Mouse (Mus musculus) testis, postnatal 14 days (tissue): ENCODE results near the gene Arhgef26.

Experiments used
- DNase-seq: peaks from one replicate; pipeline ENCODE4 v3.0.0; 2021; ENCODE audit warnings: low spot score

Gene Arhgef26

DNA sequence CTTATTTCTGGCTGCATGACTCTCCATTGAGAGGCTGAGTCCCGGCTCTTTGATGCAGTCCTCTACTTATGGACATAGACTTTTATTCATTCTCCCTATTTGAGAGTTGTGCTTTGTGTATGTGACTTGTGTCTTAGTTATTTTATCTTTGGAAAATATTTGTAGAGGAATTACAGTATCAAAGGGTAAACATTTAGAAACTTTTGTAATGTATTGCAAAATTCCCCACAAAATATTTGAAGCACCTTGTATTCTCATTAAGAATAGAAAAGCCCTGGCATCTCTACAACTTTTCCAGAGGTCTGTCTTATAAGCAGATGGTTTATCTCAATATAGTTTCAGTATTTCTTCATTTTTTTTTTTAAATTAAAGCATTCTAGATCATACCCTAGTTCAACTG is 44.7 kb downstream of the Arhgef26 start:
- no peak for DNase-seq

DNA sequence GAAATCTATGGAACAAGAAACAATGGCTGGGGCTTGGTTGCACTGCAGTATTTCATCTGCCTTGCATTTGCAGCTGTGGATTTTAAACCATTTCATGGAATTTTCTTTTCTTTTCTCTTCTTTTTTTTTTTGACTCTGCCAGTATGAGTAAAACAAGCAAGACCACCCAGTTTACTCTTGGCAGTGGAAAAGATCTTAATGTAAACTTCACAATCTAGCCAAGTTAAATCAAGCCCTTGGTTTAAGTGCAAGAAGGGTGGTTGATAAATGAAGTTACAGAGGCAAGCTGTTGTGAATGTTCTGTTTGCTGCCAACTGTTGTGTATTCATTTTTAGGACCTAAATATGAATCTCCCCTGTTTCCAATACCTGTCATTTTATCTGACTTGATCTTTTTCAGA is 54.5 kb downstream of the Arhgef26 start:
- DNase-seq, result no peak

DNA sequence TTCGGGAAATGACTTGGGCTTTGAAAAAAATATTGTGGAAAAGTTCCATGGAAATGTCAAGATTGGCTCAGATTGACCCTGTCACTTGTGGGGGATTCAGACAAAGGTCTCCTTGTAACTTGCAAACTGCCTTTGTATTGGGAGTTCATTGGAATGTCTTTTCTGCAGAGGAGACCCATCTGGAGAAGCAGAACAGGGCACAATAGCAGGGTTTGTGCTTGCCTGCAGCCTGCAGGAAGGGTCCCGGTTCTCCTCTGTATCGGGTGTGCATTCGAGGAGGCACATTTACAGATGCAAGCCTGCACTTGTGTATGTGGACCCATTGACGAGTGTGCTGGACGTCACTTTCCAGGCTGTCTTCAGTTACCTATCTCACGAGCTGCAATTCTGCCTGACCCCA is 56.1 kb downstream of the Arhgef26 start:
- no peak for DNase-seq

GRCm38 (mm10) chr3:62395368-62395767 is 57.2 kb downstream of the Arhgef26 start:
- DNase-seq, result no peak

DNA sequence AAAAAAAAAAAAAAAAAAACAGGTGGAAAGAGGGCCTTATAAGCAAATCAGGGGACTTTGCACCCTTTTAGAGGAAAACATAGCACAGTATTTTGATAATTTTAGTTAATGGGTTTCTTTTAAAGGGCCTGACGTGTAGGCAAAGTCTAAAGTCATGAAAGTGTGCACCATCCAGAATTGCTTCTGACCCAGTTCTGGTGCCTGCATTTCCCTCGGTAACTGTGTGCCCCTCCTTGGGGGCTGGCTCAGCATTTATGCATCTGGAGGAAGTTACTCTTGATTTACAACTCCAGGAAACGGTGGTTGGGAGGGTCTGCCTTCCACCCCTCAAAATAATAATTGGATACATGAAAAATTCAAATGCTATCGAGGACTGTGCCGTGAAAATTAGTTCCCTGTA is 58.0 kb downstream of the Arhgef26 start:
- no peak for DNase-seq

DNA sequence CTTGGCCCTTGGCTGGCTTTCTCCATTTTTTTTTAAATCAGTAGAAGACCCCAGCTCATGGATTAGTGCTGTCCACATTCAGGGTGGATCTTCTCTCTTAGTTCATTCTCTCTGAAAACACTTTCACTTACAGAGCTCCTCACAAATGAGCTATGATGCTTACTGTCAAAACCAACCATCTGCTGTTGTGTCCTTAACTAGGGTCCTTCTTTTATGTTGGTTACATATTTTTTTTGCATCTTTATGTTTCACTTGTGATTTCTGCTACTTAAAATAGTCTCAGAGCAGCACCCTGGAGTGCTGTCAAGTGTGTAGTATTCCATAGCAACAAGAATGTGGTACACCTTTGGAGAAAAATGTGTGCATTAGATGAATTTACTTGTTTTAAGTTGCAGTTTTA is 60.0 kb downstream of the Arhgef26 start:
- DNase-seq, result no peak

DNA sequence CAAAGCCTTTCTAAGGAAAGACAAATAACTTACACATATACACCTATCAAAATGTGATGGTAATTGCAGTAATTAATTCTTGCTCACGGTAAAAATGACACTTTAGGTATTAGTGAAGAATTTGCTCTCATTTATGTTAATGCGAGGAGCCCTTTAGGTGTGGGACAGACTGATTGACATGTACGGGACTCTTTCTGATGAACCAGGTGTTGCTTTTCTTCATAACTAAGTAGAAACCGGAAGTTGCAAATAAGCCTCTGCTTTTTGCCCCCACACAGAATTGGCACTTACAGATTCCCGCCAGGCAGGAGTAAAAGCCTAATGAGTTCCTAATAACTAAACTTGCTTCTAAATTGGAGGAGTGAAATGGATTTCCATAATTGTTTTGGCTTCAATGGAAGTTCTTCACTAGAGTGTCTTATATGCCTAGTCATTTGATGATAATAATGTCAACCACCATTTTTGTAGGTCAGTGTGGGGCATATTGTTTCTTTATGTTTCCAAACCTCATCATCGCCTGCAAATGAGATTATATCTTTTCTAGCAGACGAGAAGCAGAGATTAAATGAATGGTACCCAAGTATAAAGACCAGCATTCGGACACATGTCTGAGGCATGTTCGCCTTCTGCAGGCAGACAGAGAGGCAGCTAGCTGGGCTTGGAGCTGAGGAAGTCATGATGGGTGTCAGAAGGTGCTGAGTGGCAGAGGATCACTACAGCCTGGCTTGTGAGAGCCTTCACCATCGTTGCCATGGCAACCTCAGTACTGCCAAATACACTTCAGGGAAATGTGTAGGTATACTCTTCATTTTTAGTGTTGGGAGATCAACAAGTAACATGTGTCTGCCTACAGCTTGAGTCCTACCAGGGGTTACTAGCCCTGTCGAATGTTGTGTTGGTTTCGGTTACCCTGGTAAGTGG is 61.9 kb downstream of the Arhgef26 start:
- DNase-seq, result no peak

DNA sequence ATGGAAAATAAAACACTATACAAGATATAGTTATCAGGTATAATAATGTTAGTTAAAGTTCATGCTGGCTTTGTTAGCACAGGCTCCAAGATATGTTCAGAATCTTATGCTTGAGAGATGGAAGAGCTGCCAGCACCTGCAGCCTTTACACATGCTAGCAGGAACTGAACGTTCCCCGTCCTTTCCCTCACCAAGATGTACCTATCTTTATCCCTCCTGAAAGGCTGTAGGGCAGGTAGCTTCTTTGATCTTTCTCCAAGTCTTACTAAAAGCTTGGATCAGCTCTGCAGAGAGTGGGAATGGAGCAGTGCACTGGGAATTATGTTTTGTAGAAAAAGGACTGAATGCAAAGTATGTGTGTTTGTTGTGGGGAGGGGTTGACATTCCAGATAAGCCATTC is 64.3 kb downstream of the Arhgef26 start:
- DNase-seq, result no peak

- no peak for DNase-seq
These were observed 66.5 kb downstream of the Arhgef26 start for GRCm38 (mm10) chr3:62404477-62405246.

DNA sequence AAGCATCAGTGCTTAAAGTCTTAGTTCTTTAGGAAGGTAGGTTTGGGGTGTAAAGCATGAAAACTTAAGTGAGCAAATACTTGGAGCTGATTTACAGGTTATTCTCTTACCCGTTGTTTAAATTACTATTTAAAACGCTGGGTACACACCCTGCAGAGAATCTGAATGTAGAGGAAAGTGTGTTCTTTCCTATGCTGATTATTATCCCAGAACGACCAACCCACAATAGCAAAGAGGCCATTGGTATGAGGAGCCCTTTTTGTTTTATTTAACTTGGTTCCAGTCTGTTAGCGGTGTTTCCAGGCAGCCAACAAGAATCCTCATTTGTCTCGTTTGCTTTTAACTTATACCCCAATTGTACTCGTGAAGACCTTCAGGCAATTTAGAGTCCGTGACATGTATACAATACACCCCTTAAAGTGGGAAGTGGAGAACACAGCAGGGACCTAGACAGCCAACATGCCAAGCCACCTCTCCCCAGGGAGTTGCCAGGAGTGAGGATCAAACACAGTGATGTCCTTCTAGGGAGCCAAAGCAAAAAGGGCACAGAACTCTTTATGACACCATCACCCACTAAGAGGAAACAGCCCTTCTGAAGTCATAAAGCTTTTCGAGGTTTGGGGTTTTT is 71.5 kb downstream of the Arhgef26 start:
- no peak for DNase-seq

- DNase-seq, result no peak
These were observed 72.3 kb downstream of the Arhgef26 start for GRCm38 (mm10) chr3:62410491-62410890.

DNA sequence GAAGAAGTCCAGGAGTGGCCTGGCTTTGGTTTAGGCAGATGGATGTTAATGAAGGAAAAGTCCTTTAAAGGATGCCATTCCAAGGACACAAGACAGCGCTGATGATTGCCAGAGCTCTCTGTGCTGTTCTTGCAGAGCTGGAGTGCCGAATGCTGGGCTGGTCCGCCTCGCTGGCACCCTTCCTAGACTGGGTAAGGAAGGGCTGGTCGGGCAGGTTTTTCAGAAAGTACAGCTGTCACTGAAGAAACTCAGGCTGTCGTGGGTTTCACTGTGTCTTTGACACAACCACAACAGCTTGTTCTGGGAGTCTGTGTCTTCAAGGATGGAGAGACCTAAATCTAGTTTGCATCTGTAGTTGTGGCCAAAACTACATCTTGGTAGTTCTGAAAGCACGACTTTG is 74.6 kb downstream of the Arhgef26 start:
- peak; percentile 15 for DNase-seq

- DNase-seq, result no peak
These were observed 76.8 kb downstream of the Arhgef26 start for GRCm38 (mm10) chr3:62414926-62415325.

DNA sequence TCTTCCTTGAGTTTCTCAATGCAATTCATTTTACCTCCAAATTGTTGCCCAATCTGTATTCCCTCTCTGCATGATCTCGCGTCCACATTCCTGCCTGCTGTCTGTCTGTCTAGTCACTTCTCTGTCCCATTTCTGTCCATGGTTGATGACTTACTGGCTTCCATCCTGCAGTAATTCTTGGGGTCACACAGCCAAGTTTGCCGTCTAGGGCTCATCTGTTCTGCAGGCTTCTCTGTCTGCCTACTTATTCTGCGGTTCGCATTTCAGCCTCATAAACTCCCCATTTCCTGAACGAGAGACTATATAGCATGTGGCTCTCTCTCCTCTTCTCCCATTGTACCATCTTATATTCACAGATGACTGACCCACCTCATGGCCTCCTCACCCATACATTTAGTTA is 79.3 kb downstream of the Arhgef26 start:
- no peak for DNase-seq

- DNase-seq, result no peak
These were observed 80.4 kb downstream of the Arhgef26 start for GRCm38 (mm10) chr3:62418387-62419138.

GRCm38 (mm10) chr3:62433675-62434074 is 95.5 kb downstream of the Arhgef26 start:
- no peak for DNase-seq

- DNase-seq, result no peak
These were observed 97.8 kb downstream of the Arhgef26 start for GRCm38 (mm10) chr3:62435923-62436322.

DNA sequence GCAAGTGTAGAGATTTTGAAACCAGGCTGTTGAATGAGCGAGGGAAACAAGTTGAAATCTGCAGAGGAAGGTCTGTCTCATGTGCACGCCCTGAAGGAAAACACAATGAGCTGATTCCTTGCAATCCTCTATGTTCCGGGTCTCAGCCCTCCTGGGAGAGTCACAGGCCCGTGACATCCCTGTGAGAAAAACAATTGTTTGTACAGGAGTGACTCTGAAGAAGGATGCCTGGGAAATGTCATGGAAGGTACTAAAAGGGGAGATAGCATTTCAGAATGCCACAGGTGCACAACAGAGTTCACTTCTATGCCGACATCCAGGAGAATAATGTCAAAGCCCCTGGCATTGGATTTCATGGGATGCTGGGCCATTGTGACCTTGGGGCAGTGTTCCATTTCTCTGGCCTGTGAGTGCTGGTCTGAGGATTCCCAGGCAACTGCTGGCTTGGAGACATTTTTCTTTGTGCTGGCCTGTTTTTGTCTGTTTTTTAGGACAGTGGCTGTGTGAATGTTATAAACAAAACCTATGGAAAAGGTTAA is 102.4 kb downstream of the Arhgef26 start:
- DNase-seq, result no peak

DNA sequence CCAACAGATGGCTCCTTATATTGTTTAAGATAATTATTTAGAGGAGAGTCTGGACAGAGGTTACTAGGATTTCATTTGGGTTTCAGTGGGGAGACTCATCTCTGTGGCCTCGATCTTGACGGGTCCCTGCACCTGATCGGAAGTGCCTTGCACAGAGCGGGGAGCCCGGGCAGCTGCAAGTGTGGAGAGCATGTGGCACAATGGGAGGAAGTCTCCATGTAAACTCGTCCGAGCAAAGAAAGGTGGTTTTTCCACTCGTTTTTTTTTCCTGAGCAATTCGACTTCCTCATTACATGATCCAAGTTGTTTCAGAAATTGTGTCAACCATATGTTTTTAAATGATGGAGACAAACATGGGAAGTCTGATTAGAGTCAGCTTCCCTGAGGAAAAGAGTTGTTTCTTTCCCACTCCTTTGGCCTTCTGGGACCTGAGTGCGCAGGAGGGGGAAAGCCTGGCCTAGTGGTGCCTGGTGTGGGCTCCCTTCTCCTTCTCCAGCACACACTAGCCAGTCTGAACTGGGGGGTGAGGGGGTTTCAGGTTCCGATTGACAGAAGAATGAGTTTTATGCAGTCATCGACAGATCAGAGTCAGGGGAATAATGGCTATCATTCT is 105.5 kb downstream of the Arhgef26 start:
- DNase-seq, result no peak

- DNase-seq, result no peak
These were observed 108.1 kb downstream of the Arhgef26 start for GRCm38 (mm10) chr3:62446271-62446670.

DNA sequence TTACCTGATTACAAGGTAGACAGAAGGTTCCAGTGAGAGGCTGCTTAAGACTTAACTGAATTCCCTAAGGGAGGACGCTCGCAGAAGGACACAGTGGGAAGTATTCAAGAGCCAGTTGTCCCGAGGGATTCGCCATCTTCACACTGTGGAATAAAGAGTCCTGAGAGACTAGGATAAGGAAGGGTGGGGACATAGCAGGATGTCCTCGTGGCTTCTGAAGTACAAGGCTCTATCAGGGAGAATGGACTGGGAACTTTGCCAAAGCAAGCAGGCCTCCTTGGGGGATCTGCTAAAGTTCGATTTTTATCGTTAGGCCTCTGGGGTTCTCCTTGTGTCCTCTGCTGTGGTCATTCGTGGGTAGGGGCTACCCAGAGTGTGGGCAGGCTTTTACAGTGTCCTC is 109.0 kb downstream of the Arhgef26 start:
- DNase-seq, result no peak
